ENCODE assay signal across 13 mouse cellular contexts in the genomic region with DNA sequence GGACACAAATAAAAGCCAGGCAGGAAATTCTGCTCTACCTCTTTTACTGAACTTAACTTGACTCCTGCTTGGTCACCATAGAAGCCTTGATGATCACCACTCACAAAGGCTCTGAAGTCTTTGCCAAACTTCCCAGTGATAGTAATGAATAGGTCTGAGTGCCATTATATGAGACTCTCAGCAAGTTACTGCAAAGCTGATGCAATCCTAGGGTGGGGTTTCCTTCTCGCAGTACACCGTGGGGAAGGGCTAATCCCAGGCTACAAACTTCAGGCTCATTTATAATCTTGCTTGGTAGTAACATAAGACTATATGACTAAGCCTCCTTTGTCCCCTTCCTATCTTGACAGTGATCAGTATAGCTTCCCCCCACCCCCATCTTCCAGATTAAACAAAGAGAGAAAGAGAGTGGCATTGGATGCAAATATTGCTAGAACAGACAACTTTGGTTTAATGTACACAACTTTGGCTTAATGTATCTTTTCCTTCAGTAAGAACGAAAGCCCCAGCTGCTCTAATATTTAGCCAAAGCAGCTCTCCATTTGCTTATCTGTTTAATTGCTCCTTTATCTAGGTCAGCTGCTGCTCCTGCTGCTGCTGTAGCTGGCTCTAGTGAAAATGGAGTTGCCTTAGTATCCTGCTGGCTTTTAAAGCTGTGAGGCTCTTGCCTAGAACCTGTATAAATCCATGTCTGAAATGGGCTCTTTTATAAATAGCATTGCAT.
A peak's percentile ranks its signal among the peaks of the same experiment; 100 is the strongest.
DNase-seq lines count a peak whose midpoint lies in the region; ATAC-seq lines count a peak whose summit lies in the region.
"Had no signal": no experiment of that assay in that cellular context is flagged by ENCODE, and none has a peak within 500 bp of the region (broad histone marks: within the 10 kb centered on the region; RNA-seq: fewer than 3 reads in every experiment).

No protein-coding gene starts in this region.

- peak; percentile 18; the same call in 1 of the 2 replicates for ATAC-seq in forebrain, embryonic 14.5 days
- no peak for ATAC-seq in forebrain, embryonic 16.5 days
- peak; percentile 48; the same call in 1 of the 2 replicates for ATAC-seq in midbrain, embryonic 11.5 days (ENCODE audit: low FRiP score)
- ATAC-seq in midbrain, embryonic 15.5 days (replicated peaks) = no peak
- ATAC-seq in cerebellum, adult (ENCODE audit: insufficient number of reproducible peaks, low FRiP score, low TSS enrichment) = no peak
- ATAC-seq: CD4-positive, CD25-positive, alpha-beta regulatory T cell, adult 4 months had no signal

- DNase-seq in forebrain, embryonic 14.5 days (ENCODE audit: low spot score) = peak; percentile 15
- peak; percentile 62 for DNase-seq in midbrain, embryonic 11.5 days (ENCODE audit: low spot score, missing footprints)
- DNase-seq in lung, postnatal 25 days (ENCODE audit: low spot score) = peak; percentile 29
- DNase-seq in gastrocnemius, postnatal 4 days (ENCODE audit: low spot score in 2 of 2) = no peak
- DNase-seq in kidney, postnatal 36 days = no peak
- DNase-seq: cerebellum, adult 8-10 months; heart, adult 2 months had no signal

- H3K4me1 ChIP-seq in forebrain, embryonic 14.5 days (ENCODE audit: control insufficient read depth, insufficient read depth, low read length) = peaks cover 4% of the 10 kb centered on the region; the same call in 1 of the 2 replicates
- 0 out of 2 replicates have a peak, but pooled peaks cover 6% of the 10 kb centered on the region for H3K4me1 ChIP-seq in forebrain, embryonic 16.5 days (replicated peaks; ENCODE audit: control insufficient read depth, insufficient read depth, low read length)
- peaks cover 3% of the 10 kb centered on the region; the same call in 1 of the 2 replicates for H3K4me1 ChIP-seq in midbrain, embryonic 11.5 days (ENCODE audit: control insufficient read depth, insufficient read depth, low read length)
- 0 out of 2 replicates have a peak, but pooled peaks cover 3% of the 10 kb centered on the region for H3K4me1 ChIP-seq in midbrain, embryonic 15.5 days
- H3K4me1 ChIP-seq: embryonic facial prominence, embryonic 15.5 days had no signal

- H3K9ac ChIP-seq in forebrain, embryonic 14.5 days (ENCODE audit: low read length) = no peak overlapping the region
- no peak overlapping the region for H3K9ac ChIP-seq in forebrain, embryonic 16.5 days (replicated peaks; ENCODE audit: low read depth, low read length)
- no peak overlapping the region for H3K9ac ChIP-seq in midbrain, embryonic 11.5 days (ENCODE audit: low read length)
- H3K9ac ChIP-seq in midbrain, embryonic 15.5 days = no peak overlapping the region
- H3K9ac ChIP-seq: embryonic facial prominence, embryonic 15.5 days had no signal

- no peak overlapping the region for H3K27ac ChIP-seq in forebrain, embryonic 14.5 days (ENCODE audit: low read depth, low read length)
- H3K27ac ChIP-seq in forebrain, embryonic 16.5 days (ENCODE audit: low read length) = no peak overlapping the region
- no peak overlapping the region for H3K27ac ChIP-seq in midbrain, embryonic 11.5 days (ENCODE audit: low read depth, low read length)
- no peak overlapping the region for H3K27ac ChIP-seq in midbrain, embryonic 15.5 days
- H3K27ac ChIP-seq: embryonic facial prominence, embryonic 15.5 days; heart, adult 2 months had no signal

- H3K27me3 ChIP-seq in forebrain, embryonic 14.5 days (replicated peaks; ENCODE audit: control insufficient read depth, insufficient read depth, low read length) = no peaks in the 10 kb centered on the region
- H3K27me3 ChIP-seq in forebrain, embryonic 16.5 days (replicated peaks; ENCODE audit: control insufficient read depth, insufficient read depth, low read length) = no peaks in the 10 kb centered on the region
- H3K27me3 ChIP-seq in midbrain, embryonic 11.5 days (ENCODE audit: control insufficient read depth, insufficient read depth, low read length) = no peaks in the 10 kb centered on the region
- H3K27me3 ChIP-seq in midbrain, embryonic 15.5 days (replicated peaks) = no peaks in the 10 kb centered on the region
- H3K27me3 ChIP-seq: embryonic facial prominence, embryonic 15.5 days; megakaryocyte, embryonic 14.5 days had no signal

- 34% methylated on average over 3 of the region's 3 CpGs for WGBS in forebrain, embryonic 14.5 days
- WGBS in forebrain, embryonic 16.5 days = 26% methylated on average over 3 of the region's 3 CpGs
- WGBS in midbrain, embryonic 11.5 days = 46% methylated on average over 3 of the region's 3 CpGs
- WGBS in midbrain, embryonic 15.5 days = 28% methylated on average over 3 of the region's 3 CpGs

- H3K4me2 ChIP-seq in forebrain, embryonic 14.5 days (ENCODE audit: low read length) = no peak overlapping the region
- H3K4me2 ChIP-seq in forebrain, embryonic 16.5 days (ENCODE audit: low read length) = no peak overlapping the region
- H3K4me2 ChIP-seq in midbrain, embryonic 11.5 days = no peak overlapping the region
- no peak overlapping the region for H3K4me2 ChIP-seq in midbrain, embryonic 15.5 days
- H3K4me2 ChIP-seq: embryonic facial prominence, embryonic 15.5 days had no signal

- no peak overlapping the region for H3K4me3 ChIP-seq in forebrain, embryonic 14.5 days (ENCODE audit: low read depth, low read length)
- no peak overlapping the region for H3K4me3 ChIP-seq in forebrain, embryonic 16.5 days (replicated peaks; ENCODE audit: low read length)
- H3K4me3 ChIP-seq in midbrain, embryonic 11.5 days (ENCODE audit: low read depth, low read length) = no peak overlapping the region
- no peak overlapping the region for H3K4me3 ChIP-seq in midbrain, embryonic 15.5 days
- H3K4me3 ChIP-seq: embryonic facial prominence, embryonic 15.5 days; heart, adult 2 months; megakaryocyte, embryonic 14.5 days had no signal

- no peaks in the 10 kb centered on the region for H3K9me3 ChIP-seq in forebrain, embryonic 14.5 days (replicated peaks; ENCODE audit: control insufficient read depth, low read length)
- no peaks in the 10 kb centered on the region for H3K9me3 ChIP-seq in forebrain, embryonic 16.5 days (ENCODE audit: control insufficient read depth, low read length)
- no peaks in the 10 kb centered on the region for H3K9me3 ChIP-seq in midbrain, embryonic 11.5 days (ENCODE audit: control insufficient read depth, low read length)
- no peaks in the 10 kb centered on the region for H3K9me3 ChIP-seq in midbrain, embryonic 15.5 days
- H3K9me3 ChIP-seq: embryonic facial prominence, embryonic 15.5 days; megakaryocyte, embryonic 14.5 days had no signal

- no peaks in the 10 kb centered on the region for H3K36me3 ChIP-seq in forebrain, embryonic 14.5 days (ENCODE audit: control insufficient read depth, insufficient read depth, low read length)
- no peaks in the 10 kb centered on the region for H3K36me3 ChIP-seq in forebrain, embryonic 16.5 days (ENCODE audit: control insufficient read depth, insufficient read depth)
- H3K36me3 ChIP-seq in midbrain, embryonic 11.5 days (ENCODE audit: control insufficient read depth, insufficient read depth, low read length) = no peaks in the 10 kb centered on the region
- H3K36me3 ChIP-seq in midbrain, embryonic 15.5 days (replicated peaks) = no peaks in the 10 kb centered on the region
- H3K36me3 ChIP-seq: embryonic facial prominence, embryonic 15.5 days had no signal

Comparison
In these comparisons a context has a peak if more than half of its experiments do, and no peak if none do; other contexts are left out.
1. ATAC-seq: peak in forebrain, embryonic 14.5 days (single experiment) and midbrain, embryonic 11.5 days (single experiment); none in forebrain, embryonic 16.5 days (single experiment), midbrain, embryonic 15.5 days (single experiment) and cerebellum, adult (single experiment).
2. DNase-seq: peak in forebrain, embryonic 14.5 days (single experiment), midbrain, embryonic 11.5 days (single experiment) and lung, postnatal 25 days (single experiment); none in gastrocnemius, postnatal 4 days (0 of 2) and kidney, postnatal 36 days (0 of 2).